Mouse (Mus musculus) intestine, postnatal 0 days (tissue): ENCODE measurements at regions not wholly inside any gene's neighbourhood (a gene's known extent, or its start where the extent isn't known, plus 50 kb on each side); places are given as distances from the start of the nearest gene placed in this dataset.

Source experiments
- ATAC-seq: fragments of 200-750 bp; cut with Nextera tagmentation; 2 replicates; pipeline ENCODE4 v1.8.0; 2017; ENCODE audit warnings: mild to moderate bottlenecking, moderate TSS enrichment, moderate library complexity
- H3K27ac ChIP-seq: fragments of 300-500 bp; sonication (generic); 2 replicates; pipeline ENCODE4 v1.5.1; 2014; ENCODE audit warnings: mild to moderate bottlenecking, low read depth, low read length, moderate library complexity
- H3K27me3 ChIP-seq: fragments of 300-500 bp; sonication (generic); replicated peaks from 2 replicates; pipeline ENCODE4 v1.6.1; 2014; ENCODE audit warnings: low read length, mixed read lengths; ENCODE audit not compliant: control insufficient read depth, insufficient read depth
- H3K36me3 ChIP-seq: fragments of 300-500 bp; sonication (generic); 2 replicates; pipeline ENCODE4 v1.6.1; 2014; ENCODE audit warnings: mild to moderate bottlenecking, moderate library complexity; ENCODE audit not compliant: control insufficient read depth, insufficient read depth
- H3K4me1 ChIP-seq: fragments of 300-500 bp; sonication (generic); replicated peaks from 2 replicates; pipeline ENCODE4 v1.6.1; 2014; ENCODE audit warnings: antibody characterized with exemption, low read length, mixed read lengths; ENCODE audit not compliant: control insufficient read depth, insufficient read depth
- H3K4me2 ChIP-seq: fragments of 300-500 bp; sonication (generic); replicated peaks from 2 replicates; pipeline ENCODE4 v1.6.1; 2014; ENCODE audit warnings: low read depth, mild to moderate bottlenecking, moderate library complexity
- H3K4me3 ChIP-seq: fragments of 300-500 bp; sonication (generic); 2 replicates; pipeline ENCODE4 v1.5.1; 2014; ENCODE audit warnings: low read depth, low read length
- H3K9ac ChIP-seq: fragments of 300-500 bp; sonication (generic); 2 replicates; pipeline ENCODE4 v1.6.1; 2014; ENCODE audit warnings: mild to moderate bottlenecking, low read depth, low read length
- H3K9me3 ChIP-seq: fragments of 300-500 bp; sonication (generic); 2 replicates; pipeline ENCODE4 v1.6.1; 2016; ENCODE audit warnings: mixed run types; ENCODE audit not compliant: control insufficient read depth
- CTCF ChIP-seq: sonication (generic); IDR thresholded peaks from 2 replicates; pipeline ENCODE4 v1.5.1; 2016; ENCODE audit warnings: low read depth, mild to moderate bottlenecking, control low read depth, antibody characterized with exemption, moderate library complexity
- WGBS: fragments of 180-500 bp; shearing (Covaris S2); extraction: QIAGEN DNeasy Blood & Tissue Kit; methylation state at CpG from one replicate; pipeline ENCODE4 v1.1.7; 2014; 5-methylcytosine and 5-hydroxymethylcytosine counted together

GRCm38 (mm10) chr9:94400596-94400995 is 137.3 kb downstream of the 1190002N15Rik start:
- no peak overlapping the region for H3K4me3 ChIP-seq
- TF ChIP-seq CTCF = no peak

GRCm38 (mm10) chr9:94395215-94395614 is 142.7 kb downstream of the 1190002N15Rik start:
- H3K4me2 ChIP-seq = no peak overlapping the region
- H3K27ac ChIP-seq = no peak overlapping the region
- H3K4me3 ChIP-seq = no peak overlapping the region
- ATAC-seq = no peak
- no peak for TF ChIP-seq CTCF
- 83% methylated on average over 5 of the region's 5 CpGs for whole genome bisulfite sequencing
- no peaks in the 10 kb centered on the region for H3K4me1 ChIP-seq
- H3K27me3 ChIP-seq = no peaks in the 10 kb centered on the region
- no peak overlapping the region for H3K9ac ChIP-seq
- H3K9me3 ChIP-seq = no peaks in the 10 kb centered on the region
- H3K36me3 ChIP-seq = no peaks in the 10 kb centered on the region

More at GRCm38 (mm10) chr9:94400596-94400995, 137.3 kb downstream of the 1190002N15Rik start:
- Histone ChIP-seq H3K36me3 (no peaks in the 10 kb centered on the region), H3K27me3 (no peaks in the 10 kb centered on the region), H3K9ac (no peak overlapping the region), H3K4me2 (no peak overlapping the region), H3K9me3 (no peaks in the 10 kb centered on the region), H3K4me1 (no peaks in the 10 kb centered on the region), H3K27ac (no peak overlapping the region)
- 91% methylated on average over 1 of the region's 1 CpGs for WGBS
- ATAC-seq = no peak

DNA sequence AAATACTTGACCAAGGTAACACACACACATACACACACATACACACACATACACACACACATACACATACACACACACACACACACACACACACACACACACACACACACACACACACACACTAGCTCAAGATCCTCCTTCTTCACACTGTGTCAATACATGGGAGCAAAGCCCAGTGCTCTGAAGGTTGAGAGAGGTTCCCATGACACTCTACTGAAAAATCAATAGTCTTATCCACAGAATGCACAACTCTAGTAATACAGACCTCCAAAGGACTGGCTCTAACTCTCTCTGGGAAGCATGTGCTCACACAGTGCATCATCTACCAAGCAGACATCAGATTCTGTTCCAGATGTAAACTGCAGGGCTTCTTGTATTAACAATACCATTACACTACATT is 151.7 kb downstream of the 1190002N15Rik start:
- no peak for TF ChIP-seq CTCF
- Histone ChIP-seq H3K9me3 (no peaks in the 10 kb centered on the region), H3K4me1 (no peaks in the 10 kb centered on the region), H3K36me3 (no peaks in the 10 kb centered on the region), H3K27me3 (no peaks in the 10 kb centered on the region), H3K4me3 (no peak overlapping the region), H3K4me2 (no peak overlapping the region), H3K27ac (no peak overlapping the region), H3K9ac (no peak overlapping the region)
- ATAC-seq = no peak

GRCm38 (mm10) chr9:94382293-94382692 is 155.6 kb downstream of the 1190002N15Rik start:
- H3K27me3 ChIP-seq = no peaks in the 10 kb centered on the region
- no peaks in the 10 kb centered on the region for H3K4me1 ChIP-seq
- TF ChIP-seq CTCF = no peak
- no peaks in the 10 kb centered on the region for H3K9me3 ChIP-seq
- no peak overlapping the region for H3K4me3 ChIP-seq
- no peak for ATAC-seq
- H3K9ac ChIP-seq = no peak overlapping the region
- H3K4me2 ChIP-seq = no peak overlapping the region
- H3K27ac ChIP-seq = no peak overlapping the region
- WGBS = 71% methylated on average over 2 of the region's 2 CpGs
- H3K36me3 ChIP-seq = no peaks in the 10 kb centered on the region

DNA sequence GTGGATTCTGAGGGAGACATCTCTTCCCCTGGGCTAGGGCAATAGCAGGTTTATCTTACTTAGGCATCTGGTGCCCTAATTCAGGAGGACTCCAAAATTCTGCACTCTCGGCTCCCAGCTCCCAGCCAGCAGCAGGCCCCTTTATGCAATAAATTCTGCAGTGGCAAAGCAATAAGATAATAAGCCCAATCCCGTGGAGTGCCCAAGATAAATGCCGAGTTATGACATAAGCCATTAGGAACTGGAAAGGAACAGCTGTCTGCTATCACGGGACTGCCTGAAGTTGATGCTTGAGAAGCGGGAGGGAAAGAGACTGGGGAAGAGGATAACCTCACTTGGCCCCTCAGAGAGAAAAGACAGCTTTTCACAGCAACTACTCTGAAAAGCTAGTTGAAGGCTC is 159.0 kb downstream of the 1190002N15Rik start:
- TF ChIP-seq CTCF = no peak
- Histone ChIP-seq H3K4me1 (no peaks in the 10 kb centered on the region), H3K4me2 (no peak overlapping the region), H3K36me3 (no peaks in the 10 kb centered on the region), H3K27me3 (no peaks in the 10 kb centered on the region), H3K4me3 (no peak overlapping the region), H3K9ac (no peak overlapping the region), H3K9me3 (no peaks in the 10 kb centered on the region), H3K27ac (no peak overlapping the region)
- WGBS = 17% methylated on average over 5 of the region's 5 CpGs
- no peak for ATAC-seq

DNA sequence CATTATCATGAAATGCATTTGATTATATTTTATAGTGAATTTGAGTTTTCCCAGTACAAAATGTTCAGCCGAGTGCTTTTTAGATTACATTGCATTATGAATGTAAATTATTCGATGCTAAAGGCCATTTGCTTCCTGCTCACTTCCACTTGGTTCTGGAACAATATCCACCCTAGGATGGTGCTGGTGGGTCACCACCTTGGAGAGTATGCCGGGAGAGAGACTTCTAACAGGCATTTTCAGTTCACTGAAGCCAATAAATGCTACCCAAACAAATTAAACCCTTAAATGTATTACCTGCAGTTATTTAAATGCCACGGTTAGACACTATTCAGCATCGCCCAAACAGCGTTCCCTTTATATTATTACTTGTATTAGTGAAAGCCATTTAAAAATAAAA is 159.6 kb downstream of the 1190002N15Rik start:
- 89% methylated on average over 6 of the region's 6 CpGs for WGBS

More for the DNA sequence above, 159.6 kb downstream of the 1190002N15Rik start:
- Histone ChIP-seq H3K4me3 (no peak overlapping the region), H3K36me3 (no peaks in the 10 kb centered on the region), H3K9me3 (no peaks in the 10 kb centered on the region), H3K4me1 (no peaks in the 10 kb centered on the region), H3K27me3 (no peaks in the 10 kb centered on the region), H3K4me2 (no peak overlapping the region), H3K9ac (no peak overlapping the region), H3K27ac (no peak overlapping the region)
- TF ChIP-seq CTCF = no peak
- no peak for ATAC-seq
